Mouse (Mus musculus) heart, postnatal 0 days (tissue): ENCODE measurements around the gene Cela3b.

ENCODE experiments used
- CTCF ChIP-seq: IDR thresholded peaks from 2 replicates; pipeline ENCODE4 v1.5.1; 2016; ENCODE audit warnings: antibody characterized with exemption, control low read depth, low read depth
- EP300 ChIP-seq: IDR thresholded peaks from 2 replicates; pipeline ENCODE4 v1.6.1; 2016; ENCODE audit warnings: antibody characterized with exemption, low read depth

DNA sequence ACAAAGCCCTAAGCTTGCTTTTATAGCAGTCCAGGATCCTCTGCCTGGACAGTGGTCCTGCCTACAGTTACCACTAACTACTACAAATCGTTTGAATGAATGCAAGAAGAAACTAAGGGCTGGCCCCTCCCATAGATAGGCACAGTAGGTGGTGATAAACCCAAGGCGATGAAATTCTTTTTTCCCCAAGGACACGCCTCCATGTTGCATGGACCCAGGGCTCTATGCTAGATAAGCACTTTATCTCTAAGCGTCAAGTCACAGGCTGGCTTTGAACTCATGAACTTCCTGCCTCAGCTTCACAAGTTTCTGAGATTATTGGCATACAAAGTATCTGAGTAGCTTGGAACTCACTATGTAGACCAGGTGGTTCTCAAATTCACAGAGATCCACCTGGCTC, 27.0 kb upstream of the Cela3b start:
- TF ChIP-seq CTCF (no peak), EP300 (no peak)
